Mouse (Mus musculus) thymus, postnatal 36 days (tissue): ENCODE results near the gene Pate3.
"Not testable (repeated sequence)": the region's sequence is repeated elsewhere in the genome, so short reads cannot be mapped to it uniquely, and the experiment has no call there.

Source experiments
- DNase-seq, 2 experiments: peaks; one replicate each; pipeline ENCODE4 v3.0.0; 2022; ENCODE audit warnings: mixed read lengths in 2 of 2

Gene Pate3

GRCm38 (mm10) chr9:35648102-35648501, at the start of gene Pate3:
Pate3 (minus strand) TSS chr9:35648202.
- no peak for DNase-seq

GRCm38 (mm10) chr9:35691924-35692323, 43.9 kb upstream of the Pate3 start:
- DNase-seq, result no peak

GRCm38 (mm10) chr9:35687013-35687412, 39.0 kb upstream of the Pate3 start, which contains the start of gene Pate1:
Pate1 (minus strand) TSS chr9:35687390.
- DNase-seq, result no peak

GRCm38 (mm10) chr9:35673557-35673956, 25.6 kb upstream of the Pate3 start:
- DNase-seq, result no peak

- no peak for DNase-seq
Measured at GRCm38 (mm10) chr9:35632981-35633380, 15.0 kb downstream of the Pate3 start.

GRCm38 (mm10) chr9:35616784-35617183, 31.2 kb downstream of the Pate3 start:
- DNase-seq, result not testable (repeated sequence)

GRCm38 (mm10) chr9:35614005-35614404, 34.0 kb downstream of the Pate3 start:
- DNase-seq, result no peak

- DNase-seq, result no peak
Measured at GRCm38 (mm10) chr9:35611841-35612240, 36.2 kb downstream of the Pate3 start, which contains the start of gene Pate4. Pate4 (minus strand) TSS chr9:35611941.

- DNase-seq, result no peak
Measured at GRCm38 (mm10) chr9:35607647-35608405, 40.2 kb downstream of the Pate3 start.
